Mouse (Mus musculus) frontal cortex, adult 2 months (tissue): ENCODE results near the gene 1700010I14Rik. TPM values are rescaled to one million over a fixed set of nuclear protein-coding genes. Genes with fewer than 3 reads are reported as not detected.

Source experiments
- DNase-seq, 2 experiments: peaks; one replicate each; pipeline ENCODE4 v3.0.0; 2022; ENCODE audit warnings: low spot score in 1 of 2; ENCODE audit errors: extremely low spot score in 1 of 2
- polyA plus RNA-seq: library from polyadenylated mRNA; depleted of rRNA; stranded (reverse); fragments of >200 nt; gene quantifications from 2 replicates; pipeline ENCODE4 v1.2.3, GENCODE M21; 2012; rRNA removed

The 1700010I14Rik gene
- polyA plus RNA-seq, result 2.0 and 2.2 TPM in 2 replicates

DNA sequence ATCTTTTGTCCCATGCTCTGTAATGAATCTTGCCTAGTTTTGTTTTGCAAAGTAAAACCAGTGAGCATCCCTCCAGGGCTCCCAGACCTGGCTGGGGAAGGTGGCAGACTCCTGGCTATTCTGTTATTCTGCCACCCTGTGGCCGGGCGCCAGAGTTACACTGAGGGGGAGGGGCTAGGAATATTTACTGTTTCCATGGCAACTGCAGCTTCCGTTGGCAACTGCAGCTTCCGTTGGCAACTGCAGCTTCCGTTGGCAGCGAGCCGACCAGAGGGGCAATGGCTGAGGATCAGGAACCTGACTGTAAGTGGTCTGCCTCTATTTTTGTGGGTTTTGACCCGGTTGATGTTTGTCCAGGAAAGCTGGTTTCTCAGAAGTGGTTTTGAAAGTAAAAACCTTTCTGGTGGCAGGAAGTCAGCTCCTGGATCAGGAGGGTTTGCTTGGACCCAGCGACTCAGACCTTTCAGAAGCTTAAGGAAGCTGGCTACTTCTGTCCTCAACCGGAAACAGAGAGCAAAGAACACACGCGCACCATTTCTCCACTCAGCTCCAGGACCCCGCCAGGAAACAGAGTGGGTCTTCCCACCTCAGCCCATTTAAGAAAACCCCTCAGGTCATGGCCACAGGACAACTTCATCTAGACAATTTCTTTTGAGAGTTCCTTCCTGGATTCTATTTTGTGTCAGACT, at the start of gene 1700010I14Rik:
TSS of gene 1700010I14Rik (plus strand) at position 215 of the 689 bp plus-strand sequence.
- peak; percentile 79 to 92 for DNase-seq

DNA sequence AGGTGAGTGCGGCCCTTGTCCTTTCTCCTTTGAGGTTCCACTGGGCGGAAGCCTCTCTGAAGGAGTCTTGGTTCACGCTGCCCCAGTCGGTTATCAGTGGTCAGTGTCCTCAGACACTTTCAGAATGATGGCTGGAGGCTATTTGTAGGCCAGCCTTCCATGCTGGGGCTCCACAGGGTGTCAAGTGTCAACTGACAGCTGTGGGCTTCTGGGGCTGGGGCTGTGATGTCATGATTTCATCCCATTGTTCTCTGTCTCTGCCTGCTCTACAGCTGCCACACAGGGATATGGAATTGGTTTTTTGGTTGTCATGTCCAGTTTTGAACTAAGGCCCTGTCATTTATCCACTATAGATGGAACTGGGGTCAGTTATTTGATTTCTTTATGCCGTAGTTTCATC, 36.5 kb upstream of the 1700010I14Rik start:
- DNase-seq, result no peak

DNA sequence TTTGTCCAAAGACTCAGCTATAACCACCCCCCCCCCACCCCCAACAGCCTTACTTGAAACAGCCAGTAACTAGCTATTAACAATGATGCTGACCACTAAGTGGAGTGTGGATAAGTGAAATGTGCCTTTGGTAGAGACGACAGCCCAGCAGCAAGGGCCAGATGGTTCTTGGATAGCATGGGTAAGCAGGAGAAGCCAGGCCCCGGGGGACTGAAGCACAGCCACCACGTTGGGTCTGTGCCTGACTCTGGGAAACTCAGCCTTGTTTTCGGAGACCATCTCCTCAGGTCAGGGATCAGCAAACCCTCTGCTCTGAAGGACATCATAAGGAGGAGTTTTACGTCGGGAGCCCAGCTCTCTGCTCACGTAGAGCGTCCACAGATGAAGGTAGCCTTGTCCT, 35.2 kb upstream of the 1700010I14Rik start:
- no peak for DNase-seq

DNA sequence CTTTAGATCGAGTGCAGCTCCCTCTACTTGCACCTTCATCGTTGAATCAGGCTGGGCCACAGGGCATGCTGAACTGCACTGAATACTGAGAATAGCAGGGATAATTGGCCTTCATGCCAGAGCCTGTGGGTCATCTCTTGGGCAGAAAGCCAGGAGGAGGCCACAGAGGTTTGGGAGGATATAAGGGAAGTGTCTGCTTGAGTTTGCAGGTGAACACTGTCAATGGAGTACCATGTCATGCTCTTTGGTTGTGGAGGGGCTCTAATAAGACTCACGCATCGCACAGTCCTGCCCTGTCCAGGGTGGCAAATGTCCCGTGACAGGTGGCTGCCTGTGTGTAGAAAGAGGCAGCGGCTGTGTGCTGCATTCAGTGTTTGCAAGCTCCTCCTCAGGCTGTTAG, 30.0 kb upstream of the 1700010I14Rik start:
- DNase-seq, result no peak

DNA sequence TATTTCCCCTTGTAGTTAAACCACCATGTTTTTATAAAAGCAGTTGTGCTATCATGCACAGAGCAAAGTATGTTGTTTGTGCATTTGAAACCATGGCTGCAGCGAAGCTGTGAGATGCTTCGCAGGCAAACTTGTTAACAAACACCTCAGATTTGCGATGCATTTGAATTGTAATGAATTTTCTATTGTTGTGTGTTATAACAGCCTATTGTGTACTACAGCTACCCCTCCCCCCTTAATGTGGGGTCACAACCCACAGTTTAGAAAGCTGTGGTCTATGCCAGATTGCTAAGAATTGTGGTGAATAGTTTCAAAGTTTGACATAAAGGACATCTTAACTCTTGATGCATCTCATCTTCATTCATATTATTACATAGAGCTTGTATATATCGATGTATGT, 27.7 kb upstream of the 1700010I14Rik start:
- DNase-seq, result no peak

DNA sequence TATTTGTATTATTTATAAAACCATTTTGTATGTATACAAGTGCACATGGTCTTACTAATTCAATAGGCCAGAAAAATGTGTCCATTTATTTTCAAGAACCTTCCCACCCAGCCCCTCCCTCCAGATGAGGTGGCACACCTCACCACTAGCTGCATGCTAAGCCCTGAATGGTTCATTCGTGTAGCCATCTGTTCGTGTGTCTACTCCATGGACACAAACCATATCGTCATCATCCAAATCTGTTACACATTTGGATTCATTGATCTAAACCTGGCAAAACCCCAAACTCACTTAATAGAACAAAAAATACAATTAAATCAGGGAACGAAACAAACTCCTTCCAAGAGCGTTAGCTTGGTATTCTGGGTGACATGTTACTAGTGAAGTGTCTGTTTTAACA, 27.0 kb upstream of the 1700010I14Rik start:
- no peak for DNase-seq

DNA sequence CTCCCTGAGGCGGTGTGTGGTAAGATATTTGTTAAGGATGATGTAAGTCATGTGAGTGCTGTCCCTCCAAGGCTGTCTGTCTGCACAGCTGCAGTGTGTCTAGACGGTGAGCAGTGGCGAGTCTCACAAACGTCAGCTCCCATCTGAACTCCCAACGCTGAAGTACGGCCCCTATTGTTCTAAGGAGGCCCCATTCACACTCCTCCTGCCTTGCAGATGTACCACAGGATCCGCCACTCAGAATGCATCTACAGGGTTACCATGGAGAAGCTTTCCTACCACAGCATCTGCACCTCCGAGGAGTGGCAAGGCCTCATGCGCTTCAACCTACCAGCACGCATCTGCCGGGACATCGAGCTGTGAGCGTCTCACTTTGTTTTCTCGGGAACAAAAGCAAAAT, 26.5 kb upstream of the 1700010I14Rik start:
- DNase-seq, result no peak

DNA sequence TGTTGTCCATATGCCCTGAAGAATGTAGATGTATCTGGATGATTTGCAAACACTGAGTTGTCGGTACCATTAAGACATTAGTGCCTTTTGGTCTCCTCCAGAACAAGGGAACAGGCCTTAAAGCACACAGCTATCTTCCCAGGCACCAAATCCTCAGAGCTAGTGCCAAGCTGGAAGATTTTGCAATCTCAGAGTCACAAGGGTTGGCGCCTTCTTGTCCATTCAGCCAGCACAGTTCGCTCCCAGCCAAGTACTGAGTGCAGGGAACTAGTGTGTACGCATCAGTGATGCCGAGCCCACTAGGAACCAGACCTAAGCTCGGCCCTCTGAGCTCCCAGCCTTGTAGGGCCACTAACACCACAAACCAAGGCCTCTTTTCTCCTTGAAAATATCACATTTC, 23.0 kb upstream of the 1700010I14Rik start:
- DNase-seq, result no peak

DNA sequence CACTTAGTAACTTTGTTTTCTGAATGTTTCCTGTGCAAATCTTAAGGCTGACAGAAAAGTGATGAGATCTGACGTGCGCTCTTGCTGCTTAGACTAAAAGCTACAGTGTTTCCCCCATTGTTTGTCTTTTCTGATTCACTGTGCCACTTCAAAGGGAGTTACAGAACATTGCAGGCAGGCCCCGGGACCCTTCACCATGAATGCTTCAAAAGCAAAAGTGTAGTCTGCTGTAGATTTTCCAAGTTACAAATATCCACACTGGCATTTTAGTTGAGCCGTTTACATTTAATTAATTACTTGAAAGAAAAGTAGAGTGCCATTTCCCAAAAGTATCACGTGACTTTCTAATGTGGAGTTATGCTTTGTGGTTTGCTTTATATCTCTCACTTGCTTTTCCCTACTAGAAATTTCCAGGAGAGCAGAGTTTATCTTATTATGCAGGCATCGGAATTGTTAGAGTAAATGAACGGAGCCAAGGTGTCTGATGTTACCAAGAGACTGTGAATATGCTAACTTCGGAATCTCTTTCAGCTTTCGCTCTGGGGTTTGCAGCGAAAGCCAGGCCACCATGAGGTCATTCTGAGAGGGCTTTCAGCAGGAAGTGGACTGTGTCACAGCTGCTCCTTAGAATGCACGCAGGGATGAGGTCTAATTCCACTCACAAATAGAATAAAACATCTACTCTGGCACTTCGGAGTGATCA, 15.8 kb upstream of the 1700010I14Rik start:
- DNase-seq, result no peak

DNA sequence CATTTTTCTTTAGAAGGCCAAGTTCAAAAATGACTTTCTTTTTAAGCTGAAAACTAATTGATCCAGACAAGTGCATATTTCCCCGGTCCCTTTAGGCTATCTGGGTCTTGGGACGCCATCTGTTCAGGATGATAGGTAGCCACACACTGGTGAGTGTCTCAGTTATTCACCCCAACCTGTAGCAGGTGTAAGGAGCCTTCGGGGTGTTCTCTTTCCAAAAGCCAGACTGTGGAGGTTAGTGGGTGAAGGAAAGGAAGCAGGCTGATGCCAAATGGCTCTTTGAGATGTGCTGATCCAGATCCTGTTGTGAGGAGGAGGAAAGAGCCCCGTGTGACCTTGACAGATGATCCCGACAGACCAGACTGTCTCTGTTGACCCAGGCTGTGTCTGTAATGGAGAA, 14.8 kb upstream of the 1700010I14Rik start:
- DNase-seq, result no peak

DNA sequence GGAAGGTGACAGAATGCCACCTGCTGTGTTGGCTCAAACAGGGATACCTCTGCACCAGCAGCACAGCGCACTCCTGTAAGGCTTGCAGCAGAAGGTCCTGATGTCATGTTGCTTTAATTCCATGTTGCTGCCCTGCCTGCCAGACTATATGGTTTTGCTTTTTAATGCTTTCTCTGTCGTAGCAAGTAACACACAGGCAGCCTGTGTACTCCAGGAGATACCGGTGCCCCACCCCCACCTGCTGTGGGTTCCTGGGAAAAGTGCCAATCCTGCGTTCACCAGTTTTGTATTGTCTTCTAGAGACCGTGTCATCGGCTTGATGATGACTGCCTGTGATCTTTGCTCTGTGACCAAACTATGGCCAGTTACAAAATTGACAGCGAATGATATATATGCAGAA, 13.7 kb upstream of the 1700010I14Rik start:
- no peak for DNase-seq

DNA sequence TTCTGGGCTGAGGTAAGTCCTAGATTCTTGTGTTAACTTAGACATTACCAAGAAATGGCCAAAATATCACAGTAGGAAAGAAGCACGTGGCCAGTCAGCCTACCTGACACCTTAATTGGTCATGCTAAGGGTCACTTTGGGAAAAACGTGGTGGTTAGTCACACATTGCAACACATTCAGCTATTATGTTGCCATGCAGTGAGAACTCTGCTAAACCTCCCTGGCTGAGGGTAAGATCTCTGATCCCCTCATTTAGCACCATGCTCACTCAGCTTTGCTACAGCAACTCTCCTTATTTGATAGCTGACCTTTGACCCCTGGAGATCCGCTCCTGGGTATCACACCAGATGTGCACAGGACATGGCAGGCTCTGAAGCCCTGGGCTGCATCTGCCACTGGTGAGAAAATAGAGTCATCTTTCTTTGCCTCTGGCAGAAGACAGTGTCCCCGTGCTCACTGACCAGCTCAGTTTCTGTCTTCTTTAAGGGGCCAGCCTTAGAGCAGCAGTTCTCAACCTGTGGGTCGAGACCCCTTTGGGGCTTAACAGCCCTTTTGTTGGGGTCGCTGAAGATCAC, 13.2 kb upstream of the 1700010I14Rik start:
- DNase-seq, result no peak

DNA sequence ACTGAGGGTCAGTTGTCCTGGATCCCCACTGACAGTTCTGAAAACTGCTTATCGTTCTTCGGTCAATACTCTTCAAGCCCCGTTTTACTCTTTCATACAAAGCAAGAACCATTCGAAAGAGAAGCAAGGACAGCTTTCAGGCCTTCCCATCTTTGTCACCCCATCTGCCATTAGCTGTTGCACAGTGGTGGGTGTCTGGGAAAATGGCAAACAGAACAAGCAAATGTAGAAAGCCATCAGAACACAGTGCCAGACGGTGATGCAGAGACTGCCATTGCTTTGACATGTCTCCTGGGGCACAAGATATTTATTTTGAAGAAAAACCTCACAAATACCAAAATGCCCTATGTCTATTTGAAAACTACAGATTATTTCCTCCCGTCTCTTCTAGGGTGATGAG, 11.4 kb upstream of the 1700010I14Rik start:
- DNase-seq, result no peak

DNA sequence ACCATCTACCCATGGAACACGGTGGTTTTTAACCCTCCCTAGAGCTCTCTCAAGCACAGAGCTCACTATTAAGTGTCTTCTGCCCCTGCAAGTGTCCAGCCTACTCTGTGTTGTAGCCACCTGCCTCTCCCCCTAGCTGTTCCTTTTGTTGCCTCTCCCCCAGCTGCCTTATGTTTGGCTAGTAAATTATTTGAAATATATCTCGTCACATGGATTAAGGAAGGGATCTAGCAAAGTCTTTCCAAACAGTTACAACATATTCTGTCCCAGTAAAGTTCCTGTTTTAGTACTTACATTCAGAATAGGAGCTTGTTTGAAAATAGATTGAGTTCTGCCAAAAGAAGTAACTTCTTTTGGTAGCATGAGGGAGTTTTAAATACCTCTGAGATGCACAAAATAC, 10.9 kb upstream of the 1700010I14Rik start:
- no peak for DNase-seq

DNA sequence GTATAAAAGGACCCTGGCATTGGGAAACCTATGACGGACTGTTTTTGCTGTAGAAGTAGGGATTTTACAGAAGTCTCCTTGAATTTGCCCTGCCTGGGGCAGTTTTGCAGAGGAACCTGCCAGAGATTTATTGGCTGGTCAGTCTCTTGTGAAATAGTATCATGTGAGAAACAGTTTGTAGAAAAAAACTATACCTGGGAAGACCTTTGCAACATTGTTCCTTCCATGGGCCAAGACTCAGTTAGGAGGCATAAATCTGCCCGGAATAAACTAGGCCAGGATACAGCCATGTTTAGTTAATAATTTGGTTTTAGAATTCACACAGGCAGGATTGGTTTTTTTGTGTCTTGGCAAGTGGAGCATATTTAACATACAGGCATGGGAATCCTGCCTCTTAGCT, 4.6 kb upstream of the 1700010I14Rik start:
- DNase-seq, result no peak

DNA sequence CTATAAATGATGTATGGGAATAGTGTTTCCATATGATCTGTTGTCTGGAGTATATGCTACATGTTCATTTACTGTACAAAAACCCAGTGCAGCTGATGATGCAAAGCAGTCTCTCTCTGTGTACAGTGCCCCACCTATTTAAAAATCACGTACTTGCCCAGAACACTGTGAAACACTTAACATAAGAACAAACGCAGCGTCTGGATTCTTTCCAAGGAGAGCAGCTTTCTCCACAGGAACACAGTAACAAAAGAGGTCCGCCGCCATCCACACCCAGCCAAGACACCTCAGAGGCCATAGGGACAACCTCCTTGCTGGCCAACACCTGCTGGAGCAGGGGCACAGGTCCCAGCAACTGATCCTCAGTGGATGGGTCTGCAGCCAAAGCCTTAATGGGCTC, 2.4 kb upstream of the 1700010I14Rik start:
- DNase-seq, result peak in 1 of 2 experiments; percentile 26

DNA sequence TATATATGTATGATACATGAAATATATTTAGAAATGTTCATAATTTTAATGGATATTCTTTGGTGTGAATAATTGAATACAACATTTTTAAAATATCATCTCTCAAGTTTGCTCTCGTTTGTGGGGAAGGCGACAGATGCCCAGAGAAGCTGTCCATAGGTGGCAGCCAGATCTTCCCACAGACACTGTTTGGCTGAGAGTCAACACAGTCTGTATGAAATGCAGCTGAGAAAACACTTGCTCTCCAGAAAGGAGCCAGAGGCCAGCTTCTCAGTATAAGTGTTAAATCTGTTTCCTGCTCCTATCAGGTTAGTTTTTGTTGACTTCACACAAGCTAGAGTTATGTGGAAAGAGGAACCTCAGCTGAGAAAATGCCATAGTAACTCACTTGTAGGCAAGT, 1.6 kb upstream of the 1700010I14Rik start:
- DNase-seq, result peak; percentile 46 to 81

DNA sequence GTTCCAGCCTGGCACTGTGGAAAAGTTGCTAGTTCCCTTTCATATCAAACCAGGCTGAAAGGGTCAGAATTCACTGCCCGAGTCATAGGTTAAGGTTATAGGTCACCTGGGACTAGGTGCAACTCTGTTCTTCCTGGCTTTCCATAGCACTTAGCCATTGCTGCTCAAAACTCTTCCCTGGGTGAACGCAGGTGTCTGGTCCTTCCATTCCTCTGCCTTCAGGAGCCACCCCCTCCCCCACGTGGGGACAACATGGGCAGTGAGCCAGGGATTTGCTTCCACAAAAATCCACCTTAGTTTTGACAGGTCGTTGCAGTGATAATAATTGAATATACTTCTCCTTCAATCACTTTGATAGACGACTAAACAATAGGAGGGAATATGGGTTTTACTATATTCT, 764 bp upstream of the 1700010I14Rik start:
- peak in 1 of 2 experiments; percentile 15 for DNase-seq

DNA sequence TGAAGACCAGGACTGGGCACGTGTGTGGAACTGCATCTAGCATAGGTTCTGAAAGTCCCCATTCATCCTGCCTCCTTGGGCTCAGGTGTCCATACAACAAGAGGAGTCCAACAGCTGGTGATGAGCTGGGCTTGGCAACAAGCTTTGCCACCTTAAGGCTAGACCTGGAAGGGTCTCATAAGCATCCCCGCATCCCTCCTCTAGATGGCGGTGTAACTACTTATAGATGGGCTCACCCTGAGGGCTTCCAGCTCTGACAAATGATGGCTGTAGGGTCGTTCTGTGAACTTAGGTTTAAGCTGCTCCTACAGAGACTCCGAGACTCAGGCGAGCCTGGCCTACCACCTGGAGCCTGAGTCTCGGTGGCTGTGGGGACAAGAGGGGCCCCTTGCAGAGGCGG, 3.0 kb downstream of the 1700010I14Rik start:
- peak in 1 of 2 experiments; percentile 60 for DNase-seq

DNA sequence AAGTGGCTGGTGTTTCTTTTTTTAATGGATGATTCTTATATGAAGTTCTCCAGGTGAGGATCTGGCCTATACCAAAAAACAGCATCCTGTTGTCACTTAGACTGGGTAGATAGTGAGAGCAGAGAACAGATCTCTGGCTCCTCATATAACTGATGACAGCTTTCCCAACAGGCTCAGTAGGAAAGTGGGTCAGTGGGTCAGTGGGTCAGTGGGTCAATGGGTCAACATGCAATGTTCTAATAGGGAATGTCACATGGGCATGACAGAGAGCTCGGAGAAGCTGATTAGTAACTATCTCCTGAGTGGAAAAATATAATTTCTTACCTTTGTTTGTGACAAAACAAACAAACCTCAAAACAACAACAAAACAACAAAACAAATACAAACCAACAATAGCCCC, 7.2 kb downstream of the 1700010I14Rik start:
- DNase-seq, result no peak

DNA sequence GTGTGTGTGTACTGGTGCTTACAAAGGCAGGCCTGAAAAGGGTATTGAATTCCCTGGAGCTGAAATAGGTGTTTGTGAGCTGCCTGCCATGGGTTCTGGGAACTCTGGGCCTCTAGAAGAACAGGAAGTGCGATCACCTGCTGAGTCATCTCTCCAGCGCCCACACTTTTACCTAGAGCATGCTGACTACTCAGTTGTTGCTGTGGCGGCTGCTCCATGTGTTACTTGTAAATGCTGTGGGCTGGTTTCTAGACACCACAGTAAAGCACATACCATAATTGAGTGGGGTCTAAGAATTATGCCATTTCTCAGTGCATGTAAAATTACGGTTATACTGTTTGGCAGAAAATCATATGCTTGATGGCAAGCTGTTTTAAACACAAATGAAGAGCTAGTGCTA, 14.3 kb downstream of the 1700010I14Rik start:
- DNase-seq, result peak in 1 of 2 experiments; percentile 74

DNA sequence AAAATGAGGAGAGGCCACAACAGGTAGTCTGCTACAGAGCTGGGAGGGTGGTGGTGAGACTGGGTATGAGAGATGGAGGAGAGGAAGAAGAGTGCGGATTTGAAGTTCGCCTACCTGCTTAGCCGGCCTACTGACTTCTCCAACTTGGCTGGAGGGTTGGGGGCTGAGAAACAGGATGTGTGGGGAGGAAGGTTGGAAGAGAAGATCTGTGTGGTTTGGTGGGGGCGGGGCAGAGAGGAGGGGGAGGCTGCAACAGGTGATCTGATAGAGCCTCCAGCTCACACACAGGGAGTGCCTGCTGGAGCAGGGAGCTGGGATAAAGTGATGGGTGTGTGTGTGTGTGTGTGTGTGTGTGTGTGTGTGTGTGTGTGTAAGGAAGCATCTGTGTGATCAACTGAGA, 16.4 kb downstream of the 1700010I14Rik start:
- DNase-seq, result no peak
